Mouse (Mus musculus): ENCODE measurements around the gene Mfap2. TPM values are rescaled to one million over a fixed set of nuclear protein-coding genes. Genes with fewer than 3 reads are reported as not detected.

The Mfap2 gene
- polyA plus RNA-seq, 1 experiment from 2014 or later = 423 TPM

- peaks cover 30% of the 10 kb centered on the region for H3K4me1 ChIP-seq (ENCODE audit: control insufficient read depth, insufficient read depth, low read length)
- 70% methylated on average over 9 of the region's 9 CpGs for WGBS
- H3K27ac ChIP-seq (ENCODE audit: low read length) = no peak overlapping the region
- H3K4me3 ChIP-seq (replicated peaks; ENCODE audit: low read length) = no peak overlapping the region
- no peak overlapping the region for H3K4me2 ChIP-seq (ENCODE audit: low read depth, low read length)
- H3K36me3 ChIP-seq (ENCODE audit: control insufficient read depth, insufficient read depth, low read length) = peaks cover 6% of the 10 kb centered on the region; the same call in 1 of the 2 replicates
- peak overlapping the region; percentile 21; the same call in 1 of the 2 replicates for H3K9ac ChIP-seq (ENCODE audit: low read length)
- H3K9me3 ChIP-seq (replicated peaks; ENCODE audit: control insufficient read depth, low read length) = no peaks in the 10 kb centered on the region
- H3K27me3 ChIP-seq (ENCODE audit: control insufficient read depth, insufficient read depth, low read length) = no peaks in the 10 kb centered on the region
- ATAC-seq (ENCODE audit: insufficient read depth, low FRiP score) = no peak
These were observed 6.1 kb downstream of the Mfap2 start for GRCm38 (mm10) chr4:141016311-141016710.

- H3K4me2 ChIP-seq (ENCODE audit: low read depth, low read length) = no peak overlapping the region
- H3K27ac ChIP-seq (ENCODE audit: low read length) = no peak overlapping the region
- H3K9me3 ChIP-seq (replicated peaks; ENCODE audit: control insufficient read depth, low read length) = no peaks in the 10 kb centered on the region
- H3K9ac ChIP-seq (ENCODE audit: low read length) = no peak overlapping the region
- H3K4me1 ChIP-seq (ENCODE audit: control insufficient read depth, insufficient read depth, low read length) = peaks cover 30% of the 10 kb centered on the region
- H3K4me3 ChIP-seq (replicated peaks; ENCODE audit: low read length) = no peak overlapping the region
- peaks cover 6% of the 10 kb centered on the region; the same call in 1 of the 2 replicates for H3K36me3 ChIP-seq (ENCODE audit: control insufficient read depth, insufficient read depth, low read length)
- no peaks in the 10 kb centered on the region for H3K27me3 ChIP-seq (ENCODE audit: control insufficient read depth, insufficient read depth, low read length)
- ATAC-seq (ENCODE audit: insufficient read depth, low FRiP score) = no peak
- 80% methylated on average over 29 of the region's 29 CpGs for WGBS
These were observed 7.6 kb downstream of the Mfap2 start for GRCm38 (mm10) chr4:141017657-141018436.

GRCm38 (mm10) chr4:141020220-141020619 lies 10.0 kb downstream of the Mfap2 start:
- peak overlapping the region; percentile 47; the same call in 1 of the 2 replicates for H3K9ac ChIP-seq (ENCODE audit: low read length)
- H3K9me3 ChIP-seq (replicated peaks; ENCODE audit: control insufficient read depth, low read length) = no peaks in the 10 kb centered on the region
- H3K4me2 ChIP-seq (ENCODE audit: low read depth, low read length) = peak overlapping the region; percentile 37
- no peak overlapping the region for H3K4me3 ChIP-seq (replicated peaks; ENCODE audit: low read length)
- 67% methylated on average over 17 of the region's 17 CpGs for WGBS
- H3K36me3 ChIP-seq (ENCODE audit: control insufficient read depth, insufficient read depth, low read length) = no peaks in the 10 kb centered on the region
- H3K27me3 ChIP-seq (ENCODE audit: control insufficient read depth, insufficient read depth, low read length) = no peaks in the 10 kb centered on the region
- no peak for ATAC-seq (ENCODE audit: insufficient read depth, low FRiP score)
- peak overlapping the region; percentile 95 for H3K27ac ChIP-seq (ENCODE audit: low read length)
- H3K4me1 ChIP-seq (ENCODE audit: control insufficient read depth, insufficient read depth, low read length) = peaks cover 40% of the 10 kb centered on the region

- peak overlapping the region; percentile 37 for H3K4me2 ChIP-seq (ENCODE audit: low read depth, low read length)
- no peaks in the 10 kb centered on the region for H3K9me3 ChIP-seq (replicated peaks; ENCODE audit: control insufficient read depth, low read length)
- ATAC-seq (ENCODE audit: insufficient read depth, low FRiP score) = peak; percentile 81
- peak overlapping the region; percentile 56 for H3K9ac ChIP-seq (ENCODE audit: low read length)
- H3K36me3 ChIP-seq (ENCODE audit: control insufficient read depth, insufficient read depth, low read length) = no peaks in the 10 kb centered on the region
- H3K27ac ChIP-seq (ENCODE audit: low read length) = peak overlapping the region; percentile 95
- 23% methylated on average over 14 of the region's 14 CpGs for WGBS
- no peaks in the 10 kb centered on the region for H3K27me3 ChIP-seq (ENCODE audit: control insufficient read depth, insufficient read depth, low read length)
- H3K4me1 ChIP-seq (ENCODE audit: control insufficient read depth, insufficient read depth, low read length) = peaks cover 40% of the 10 kb centered on the region
- H3K4me3 ChIP-seq (replicated peaks; ENCODE audit: low read length) = no peak overlapping the region
These were observed 10.8 kb downstream of the Mfap2 start for GRCm38 (mm10) chr4:141020811-141021613.

- H3K9ac ChIP-seq (ENCODE audit: low read length) = peak overlapping the region; percentile 56
- H3K36me3 ChIP-seq (ENCODE audit: control insufficient read depth, insufficient read depth, low read length) = no peaks in the 10 kb centered on the region
- no peaks in the 10 kb centered on the region for H3K27me3 ChIP-seq (ENCODE audit: control insufficient read depth, insufficient read depth, low read length)
- no peak overlapping the region for H3K4me2 ChIP-seq (ENCODE audit: low read depth, low read length)
- ATAC-seq (ENCODE audit: insufficient read depth, low FRiP score) = no peak
- WGBS = 46% methylated on average over 11 of the region's 11 CpGs
- peaks cover 40% of the 10 kb centered on the region for H3K4me1 ChIP-seq (ENCODE audit: control insufficient read depth, insufficient read depth, low read length)
- no peaks in the 10 kb centered on the region for H3K9me3 ChIP-seq (replicated peaks; ENCODE audit: control insufficient read depth, low read length)
- no peak overlapping the region for H3K4me3 ChIP-seq (replicated peaks; ENCODE audit: low read length)
- peak overlapping the region; percentile 95 for H3K27ac ChIP-seq (ENCODE audit: low read length)
These were observed 11.4 kb downstream of the Mfap2 start for GRCm38 (mm10) chr4:141021614-141021929.

GRCm38 (mm10) chr4:141024052-141024451 lies 13.8 kb downstream of the Mfap2 start:
- peaks cover 40% of the 10 kb centered on the region for H3K4me1 ChIP-seq (ENCODE audit: control insufficient read depth, insufficient read depth, low read length)
- no peaks in the 10 kb centered on the region for H3K36me3 ChIP-seq (ENCODE audit: control insufficient read depth, insufficient read depth, low read length)
- no peaks in the 10 kb centered on the region for H3K9me3 ChIP-seq (replicated peaks; ENCODE audit: control insufficient read depth, low read length)
- no peaks in the 10 kb centered on the region for H3K27me3 ChIP-seq (ENCODE audit: control insufficient read depth, insufficient read depth, low read length)
- no peak overlapping the region for H3K4me2 ChIP-seq (ENCODE audit: low read depth, low read length)
- peak overlapping the region; percentile 9; the same call in 1 of the 2 replicates for H3K27ac ChIP-seq (ENCODE audit: low read length)
- WGBS = 37% methylated on average over 9 of the region's 9 CpGs
- no peak overlapping the region for H3K9ac ChIP-seq (ENCODE audit: low read length)
- H3K4me3 ChIP-seq (replicated peaks; ENCODE audit: low read length) = no peak overlapping the region
- ATAC-seq (ENCODE audit: insufficient read depth, low FRiP score) = no peak

- Histone ChIP-seq H3K36me3 (ENCODE audit: control insufficient read depth, insufficient read depth, low read length) (no peaks in the 10 kb centered on the region), H3K4me1 (ENCODE audit: control insufficient read depth, insufficient read depth, low read length) (peaks cover 34% of the 10 kb centered on the region), H3K9ac (ENCODE audit: low read length) (no peak overlapping the region), H3K9me3 (replicated peaks; ENCODE audit: control insufficient read depth, low read length) (no peaks in the 10 kb centered on the region), H3K4me2 (ENCODE audit: low read depth, low read length) (no peak overlapping the region), H3K27ac (ENCODE audit: low read length) (no peak overlapping the region), H3K27me3 (ENCODE audit: control insufficient read depth, insufficient read depth, low read length) (no peaks in the 10 kb centered on the region), H3K4me3 (replicated peaks; ENCODE audit: low read length) (no peak overlapping the region)
- ATAC-seq (ENCODE audit: insufficient read depth, low FRiP score) = no peak
- WGBS = 74% methylated on average over 27 of the region's 27 CpGs
These were observed 14.8 kb downstream of the Mfap2 start for GRCm38 (mm10) chr4:141024992-141025391.

- H3K27ac ChIP-seq (ENCODE audit: low read length) = no peak overlapping the region
- H3K4me3 ChIP-seq (replicated peaks; ENCODE audit: low read length) = no peak overlapping the region
- H3K36me3 ChIP-seq (ENCODE audit: control insufficient read depth, insufficient read depth, low read length) = no peaks in the 10 kb centered on the region
- H3K4me1 ChIP-seq (ENCODE audit: control insufficient read depth, insufficient read depth, low read length) = peaks cover 15% of the 10 kb centered on the region
- no peak overlapping the region for H3K4me2 ChIP-seq (ENCODE audit: low read depth, low read length)
- H3K9me3 ChIP-seq (replicated peaks; ENCODE audit: control insufficient read depth, low read length) = no peaks in the 10 kb centered on the region
- 89% methylated on average over 18 of the region's 18 CpGs for WGBS
- H3K27me3 ChIP-seq (ENCODE audit: control insufficient read depth, insufficient read depth, low read length) = no peaks in the 10 kb centered on the region
- no peak for ATAC-seq (ENCODE audit: insufficient read depth, low FRiP score)
- 0 out of 2 replicates have a peak overlapping the region, but pooled peaks have one; percentile 11 for H3K9ac ChIP-seq (ENCODE audit: low read length)
These were observed 20.5 kb downstream of the Mfap2 start for GRCm38 (mm10) chr4:141030541-141031206.

Measured in stomach, embryonic 16.5 days (tissue).